ENCODE assay signal across 10 mouse cellular contexts in the genomic region with DNA sequence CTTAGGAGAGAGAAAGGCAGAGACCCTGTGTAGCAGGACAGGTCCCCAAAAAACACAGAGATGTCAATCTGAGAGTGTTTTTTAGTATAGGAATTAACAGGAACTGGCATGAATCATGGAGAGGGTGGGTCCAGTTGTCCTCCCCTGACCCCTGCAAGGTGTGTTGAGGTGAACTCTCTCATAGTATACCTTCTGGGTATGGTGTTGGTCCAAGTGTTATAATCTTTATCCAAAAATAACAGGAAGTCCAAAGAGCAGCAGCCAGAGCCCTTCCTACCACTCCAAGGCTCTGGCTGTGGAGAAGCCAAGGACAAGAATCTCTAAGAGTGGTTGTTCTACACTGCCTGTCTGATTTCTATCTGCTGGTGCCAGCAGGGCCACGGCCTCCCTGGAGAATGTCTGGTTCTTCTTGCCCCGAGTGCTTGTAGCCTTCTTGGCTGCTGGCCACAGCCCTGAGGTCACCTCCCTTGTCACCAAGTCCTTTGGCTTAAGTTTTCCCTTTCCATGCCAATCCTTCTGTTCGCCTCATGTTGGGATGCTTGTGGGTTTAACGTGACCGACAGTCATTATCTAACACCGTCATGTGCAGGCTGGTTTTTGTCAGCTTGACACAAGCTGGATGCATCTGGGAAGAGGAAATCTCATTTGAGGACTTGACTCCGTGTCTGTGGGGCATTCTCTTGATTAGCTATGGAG. TPM values are rescaled to one million over a fixed set of nuclear protein-coding genes. Genes with fewer than 3 reads are reported as not detected.
DNase-seq lines count a peak whose midpoint lies in the region; ATAC-seq and TF ChIP-seq lines count a peak whose summit lies in the region.
"Had no signal": no experiment of that assay in that cellular context is flagged by ENCODE, and none has a peak within 500 bp of the region (broad histone marks: within the 10 kb centered on the region; RNA-seq: fewer than 3 reads in every experiment).

No protein-coding gene starts in this region.

- no peak overlapping the region for H3K9ac ChIP-seq in limb, embryonic 14.5 days (ENCODE audit: low read depth, low read length, severe bottlenecking)
- no peak overlapping the region for H3K9ac ChIP-seq in heart, embryonic 14.5 days (ENCODE audit: low read length)
- no peak overlapping the region for H3K9ac ChIP-seq in forebrain, embryonic 13.5 days
- H3K9ac ChIP-seq: liver, embryonic 13.5 days had no signal

- H3K36me3 ChIP-seq in limb, embryonic 14.5 days (ENCODE audit: control insufficient read depth, insufficient read depth, low read length): no peaks in the 10 kb centered on the region
- no peaks in the 10 kb centered on the region for H3K36me3 ChIP-seq in limb, embryonic 10.5 days
- no peaks in the 10 kb centered on the region for H3K36me3 ChIP-seq in heart, embryonic 14.5 days (ENCODE audit: control insufficient read depth, insufficient read depth, low read length)
- no peaks in the 10 kb centered on the region for H3K36me3 ChIP-seq in forebrain, embryonic 13.5 days (ENCODE audit: poor library complexity, severe bottlenecking)
- H3K36me3 ChIP-seq: G1E; liver, embryonic 13.5 days had no signal

- H3K4me2 ChIP-seq in limb, embryonic 14.5 days (replicated peaks; ENCODE audit: low read depth, low read length, severe bottlenecking): no peak overlapping the region
- H3K4me2 ChIP-seq in heart, embryonic 14.5 days (ENCODE audit: low read length): no peak overlapping the region
- H3K4me2 ChIP-seq in forebrain, embryonic 13.5 days: no peak overlapping the region
- H3K4me2 ChIP-seq: liver, embryonic 13.5 days had no signal

- no peak for TF ChIP-seq POLR2A in limb, embryonic 14.5 days (IDR thresholded peaks at IDR 0.05; ENCODE audit: borderline replicate concordance, extremely low read depth, insufficient read depth, insufficient read length)

- H3K4me3 ChIP-seq in limb, embryonic 14.5 days (replicated peaks; ENCODE audit: low read length): no peak overlapping the region
- H3K4me3 ChIP-seq in limb, embryonic 10.5 days: no peak overlapping the region
- H3K4me3 ChIP-seq in heart, embryonic 14.5 days (ENCODE audit: control insufficient read depth in 1 of 2, insufficient read depth in 1 of 2, low read depth in 1 of 2, low read length in 2 of 2): no peak overlapping the region
- H3K4me3 ChIP-seq in forebrain, embryonic 13.5 days: no peak overlapping the region
- H3K4me3 ChIP-seq: liver, embryonic 13.5 days had no signal

- no peaks in the 10 kb centered on the region for H3K9me3 ChIP-seq in limb, embryonic 14.5 days (ENCODE audit: control insufficient read depth, low read length)
- no peaks in the 10 kb centered on the region for H3K9me3 ChIP-seq in limb, embryonic 10.5 days (replicated peaks)
- H3K9me3 ChIP-seq in heart, embryonic 14.5 days (ENCODE audit: control insufficient read depth, low read length): no peaks in the 10 kb centered on the region
- no peaks in the 10 kb centered on the region for H3K9me3 ChIP-seq in forebrain, embryonic 13.5 days (replicated peaks)
- H3K9me3 ChIP-seq: liver, embryonic 13.5 days had no signal

- no peak for ATAC-seq in limb, embryonic 14.5 days (ENCODE audit: low FRiP score, low read depth)
- ATAC-seq in heart, embryonic 14.5 days (ENCODE audit: insufficient number of reproducible peaks, insufficient read depth, low FRiP score, low read depth): peak; percentile 82
- no peak for ATAC-seq in forebrain, embryonic 13.5 days
- no peak for ATAC-seq in erythroid progenitor cell, adult 5-6 weeks (replicated peaks; ENCODE audit: low FRiP score, poor library complexity, severe bottlenecking)

- DNase-seq in limb, embryonic 14.5 days (ENCODE audit: low spot score): peak; percentile 30
- no peak for DNase-seq in limb, embryonic 10.5 days (ENCODE audit: low spot score)
- peak; percentile 55 for DNase-seq in cerebellum, adult 9-11 months
- peak; percentile 52 for DNase-seq in lung, postnatal 25 days (ENCODE audit: low spot score)
- DNase-seq in spleen, adult 12 weeks (ENCODE audit: low spot score): no peak
- DNase-seq: liver, embryonic 13.5 days had no signal

- no peaks in the 10 kb centered on the region for H3K27me3 ChIP-seq in limb, embryonic 14.5 days (ENCODE audit: control insufficient read depth, insufficient read depth, low read length)
- H3K27me3 ChIP-seq in limb, embryonic 10.5 days (ENCODE audit: low read depth, poor library complexity, severe bottlenecking): 0 out of 2 replicates have a peak, but pooled peaks cover 5% of the 10 kb centered on the region
- no peaks in the 10 kb centered on the region for H3K27me3 ChIP-seq in heart, embryonic 14.5 days (ENCODE audit: control insufficient read depth, insufficient read depth, low read length)
- no peaks in the 10 kb centered on the region for H3K27me3 ChIP-seq in forebrain, embryonic 13.5 days
- H3K27me3 ChIP-seq: liver, embryonic 13.5 days had no signal

- 0 out of 2 replicates have a peak, but pooled peaks cover 3% of the 10 kb centered on the region for H3K4me1 ChIP-seq in limb, embryonic 14.5 days (ENCODE audit: control insufficient read depth, insufficient read depth, low read length)
- H3K4me1 ChIP-seq in limb, embryonic 10.5 days: peaks cover 21% of the 10 kb centered on the region
- H3K4me1 ChIP-seq in heart, embryonic 14.5 days (ENCODE audit: control insufficient read depth in 2 of 2, insufficient read depth in 2 of 2, low read length in 2 of 2): peaks cover 22 to 29% of the 10 kb centered on the region in 2 experiments
- peaks cover 20% of the 10 kb centered on the region for H3K4me1 ChIP-seq in forebrain, embryonic 13.5 days
- H3K4me1 ChIP-seq: liver, embryonic 13.5 days had no signal

- 65% methylated on average over 7 of the region's 7 CpGs for WGBS in limb, embryonic 14.5 days
- WGBS in limb, embryonic 10.5 days: 72% methylated on average over 7 of the region's 7 CpGs
- WGBS in heart, embryonic 14.5 days: 5% methylated on average over 7 of the region's 7 CpGs
- WGBS in forebrain, embryonic 13.5 days: 79% methylated on average over 7 of the region's 7 CpGs

- no peak overlapping the region for H3K27ac ChIP-seq in limb, embryonic 14.5 days (replicated peaks; ENCODE audit: low read depth, low read length)
- H3K27ac ChIP-seq in limb, embryonic 10.5 days: no peak overlapping the region
- peak overlapping the region; percentile 62 to 73 for H3K27ac ChIP-seq in heart, embryonic 14.5 days (replicated peaks in 1 of 2; ENCODE audit: control insufficient read depth in 1 of 2, insufficient read depth in 1 of 2, low read depth in 2 of 2, low read length in 2 of 2)
- no peak overlapping the region for H3K27ac ChIP-seq in forebrain, embryonic 13.5 days
- H3K27ac ChIP-seq: liver, embryonic 13.5 days had no signal

RNA-seq across cellular contexts. Expression of gene Nfil3, which starts 27.8 kb away (rescaled TPM):
- 8.2 and 9.2 TPM in 2 replicates for polyA plus RNA-seq in limb, embryonic 14.5 days (2012; rRNA removed)
- 26.8 and 29.5 TPM in 2 replicates for polyA plus RNA-seq in limb, embryonic 14.5 days (2014; fragmentation: Nextera tagmentation; extraction: Ambion mirVana)
- polyA plus RNA-seq in limb, embryonic 10.5 days (2016; fragmentation: Nextera tagmentation; extraction: Ambion mirVana): 34.9 and 43.0 TPM in 2 replicates
- polyA plus RNA-seq in heart, embryonic 14.5 days (2014; fragmentation: Nextera tagmentation; extraction: Ambion mirVana): 41.0 and 41.2 TPM in 2 replicates
- polyA plus RNA-seq in forebrain, embryonic 13.5 days (2015; fragmentation: Nextera tagmentation; extraction: Ambion mirVana): 37.0 and 37.8 TPM in 2 replicates
- 2.9 and 3.6 TPM in 2 replicates for total RNA-seq in erythroid progenitor cell, adult 5-6 weeks (2015; ENCODE audit: low replicate concordance)
- 1.7 and 3.7 TPM in 2 replicates for total RNA-seq in erythroid progenitor cell, adult 5-6 weeks (2017; ENCODE audit: low replicate concordance)

Comparison
In these comparisons a context has a peak if more than half of its experiments do, and no peak if none do; other contexts are left out.
1. DNase-seq: peak in limb, embryonic 14.5 days (single experiment), cerebellum, adult 9-11 months (single experiment) and lung, postnatal 25 days (single experiment); none in limb, embryonic 10.5 days (single experiment) and spleen, adult 12 weeks (single experiment).
2. H3K27ac ChIP-seq: peak in heart, embryonic 14.5 days (2 of 2); none in limb, embryonic 14.5 days (single experiment), limb, embryonic 10.5 days (single experiment) and forebrain, embryonic 13.5 days (single experiment).